Mouse (Mus musculus) kidney, embryonic 14.5 days (tissue): ENCODE results near the gene Acap1. TPM values are rescaled to one million over a fixed set of nuclear protein-coding genes. Genes with fewer than 3 reads are reported as not detected.
A peak's percentile ranks its signal among the peaks of the same experiment; 100 is the strongest.

Experiments used
- ATAC-seq: fragments of 200-750 bp; cut with Nextera tagmentation; 2 replicates; pipeline ENCODE4 v1.8.0; 2017; ENCODE audit warnings: moderate number of reproducible peaks, mild to moderate bottlenecking, moderate TSS enrichment, moderate library complexity; ENCODE audit not compliant: low FRiP score, low TSS enrichment
- H3K27ac ChIP-seq: fragments of 300-500 bp; sonication (generic); 2 replicates; pipeline ENCODE4 v1.5.1; 2014; ENCODE audit warnings: low read depth, mild to moderate bottlenecking, low read length, moderate library complexity, mixed read lengths
- H3K27me3 ChIP-seq: fragments of 300-500 bp; sonication (generic); 2 replicates; pipeline ENCODE4 v1.6.1; 2014; ENCODE audit warnings: mild to moderate bottlenecking, low read length; ENCODE audit not compliant: control insufficient read depth, insufficient read depth
- H3K36me3 ChIP-seq: fragments of 300-500 bp; sonication (generic); 2 replicates; pipeline ENCODE4 v1.6.1; 2014; ENCODE audit warnings: low read length, mixed read lengths; ENCODE audit not compliant: control insufficient read depth, insufficient read depth
- H3K4me1 ChIP-seq: fragments of 300-500 bp; sonication (generic); 2 replicates; pipeline ENCODE4 v1.6.1; 2014; ENCODE audit warnings: low read length, mixed read lengths; ENCODE audit not compliant: control insufficient read depth, insufficient read depth
- H3K4me2 ChIP-seq: fragments of 300-500 bp; sonication (generic); replicated peaks from 2 replicates; pipeline ENCODE4 v1.6.1; 2014; ENCODE audit warnings: low read depth, mild to moderate bottlenecking, low read length
- H3K4me3 ChIP-seq: fragments of 300-500 bp; sonication (generic); 2 replicates; pipeline ENCODE4 v1.5.1; 2014; ENCODE audit warnings: mild to moderate bottlenecking, low read length
- H3K9ac ChIP-seq: fragments of 300-500 bp; sonication (generic); 2 replicates; pipeline ENCODE4 v1.6.1; 2014; ENCODE audit warnings: low read depth, mild to moderate bottlenecking, low read length, moderate library complexity
- H3K9me3 ChIP-seq: fragments of 300-500 bp; sonication (generic); 2 replicates; pipeline ENCODE4 v1.6.1; 2016; ENCODE audit warnings: low read length; ENCODE audit not compliant: control insufficient read depth
- WGBS: fragments of 180-500 bp; shearing (Covaris S2); extraction: QIAGEN DNeasy Blood & Tissue Kit; methylation state at CpG from one replicate; pipeline ENCODE4 v1.1.7; 2014; 5-methylcytosine and 5-hydroxymethylcytosine counted together
- polyA plus RNA-seq: library from polyadenylated mRNA; unstranded; fragments of >200 nt; fragmentation: Nextera tagmentation; extraction: Ambion mirVana; gene quantifications from 2 replicates; pipeline ENCODE4 v1.2.1, GENCODE M21; 2014

The Acap1 gene
- polyA plus RNA-seq, 1 experiment from 2014 or later = 0.28 TPM

- Histone ChIP-seq H3K27me3 (no peaks in the 10 kb centered on the region), H3K36me3 (no peaks in the 10 kb centered on the region), H3K4me3 (no peak overlapping the region), H3K9me3 (no peaks in the 10 kb centered on the region), H3K4me1 (peaks cover 25% of the 10 kb centered on the region), H3K4me2 (no peak overlapping the region), H3K27ac (no peak overlapping the region), H3K9ac (no peak overlapping the region)
- 68% methylated on average over 4 of the region's 4 CpGs for WGBS
- no peak for ATAC-seq
Observed at GRCm38 (mm10) chr11:69883066-69883465, 12.3 kb downstream of the Acap1 start.

GRCm38 (mm10) chr11:69881787-69882670 is 13.3 kb downstream of the Acap1 start:
- Histone ChIP-seq H3K27ac (peak overlapping the region; percentile 96), H3K36me3 (no peaks in the 10 kb centered on the region), H3K27me3 (no peaks in the 10 kb centered on the region), H3K9ac (peak overlapping the region; percentile 64), H3K4me3 (peak overlapping the region; percentile 40), H3K4me2 (peak overlapping the region; percentile 81), H3K9me3 (no peaks in the 10 kb centered on the region), H3K4me1 (peaks cover 29% of the 10 kb centered on the region)
- ATAC-seq = no peak
- WGBS = 59% methylated on average over 21 of the region's 21 CpGs

- no peaks in the 10 kb centered on the region for H3K36me3 ChIP-seq
- peak within 1 kb of the TSS; percentile 64 for H3K9ac ChIP-seq
- H3K27ac ChIP-seq = peak within 1 kb of the TSS; percentile 96
- peak within 1 kb of the TSS; percentile 40 for H3K4me3 ChIP-seq
- H3K4me1 ChIP-seq = peaks cover 29% of the 10 kb centered on the region
- no peaks in the 10 kb centered on the region for H3K9me3 ChIP-seq
- ATAC-seq = peak; percentile 92
- H3K4me2 ChIP-seq = peak within 1 kb of the TSS; percentile 81
- no peaks in the 10 kb centered on the region for H3K27me3 ChIP-seq
- WGBS = under 1% methylated on average over 46 of the region's 46 CpGs
Observed at GRCm38 (mm10) chr11:69880853-69881603, 14.3 kb downstream of the Acap1 start, which contains the start of gene Kctd11. Gene Kctd11, minus strand, starts transcription at chr11:69881406.

- WGBS = 0% methylated on average over 18 of the region's 18 CpGs
- Histone ChIP-seq H3K9ac (peak overlapping the region; percentile 28), H3K4me3 (peak overlapping the region; percentile 40), H3K9me3 (no peaks in the 10 kb centered on the region), H3K4me2 (peak overlapping the region; percentile 81), H3K27ac (peak overlapping the region; percentile 96), H3K36me3 (no peaks in the 10 kb centered on the region), H3K27me3 (no peaks in the 10 kb centered on the region), H3K4me1 (peaks cover 29% of the 10 kb centered on the region)
- no peak; the same call in 1 of the 2 replicates for ATAC-seq
Observed at GRCm38 (mm10) chr11:69880506-69880852, 14.9 kb downstream of the Acap1 start.

- H3K9ac ChIP-seq = peak overlapping the region; percentile 28
- H3K27me3 ChIP-seq = no peaks in the 10 kb centered on the region
- peak overlapping the region; percentile 81 for H3K4me2 ChIP-seq
- 48% methylated on average over 15 of the region's 15 CpGs for WGBS
- H3K4me3 ChIP-seq = peak overlapping the region; percentile 40
- peaks cover 29% of the 10 kb centered on the region for H3K4me1 ChIP-seq
- no peaks in the 10 kb centered on the region for H3K36me3 ChIP-seq
- no peak overlapping the region for H3K27ac ChIP-seq
- H3K9me3 ChIP-seq = no peaks in the 10 kb centered on the region
- ATAC-seq = no peak
Observed at GRCm38 (mm10) chr11:69879711-69880110, 15.6 kb downstream of the Acap1 start.

- no peaks in the 10 kb centered on the region for H3K36me3 ChIP-seq
- no peak overlapping the region for H3K9ac ChIP-seq
- WGBS = 79% methylated on average over 6 of the region's 6 CpGs
- peak overlapping the region; percentile 81 for H3K4me2 ChIP-seq
- no peaks in the 10 kb centered on the region for H3K9me3 ChIP-seq
- no peak overlapping the region; the same call in 1 of the 2 replicates for H3K4me3 ChIP-seq
- H3K27me3 ChIP-seq = no peaks in the 10 kb centered on the region
- no peak overlapping the region for H3K27ac ChIP-seq
- ATAC-seq = no peak
- H3K4me1 ChIP-seq = peaks cover 29% of the 10 kb centered on the region
Observed at GRCm38 (mm10) chr11:69878952-69879351, 16.4 kb downstream of the Acap1 start.

GRCm38 (mm10) chr11:69878399-69878798 is 16.9 kb downstream of the Acap1 start:
- H3K4me1 ChIP-seq = peaks cover 29% of the 10 kb centered on the region
- WGBS = 85% methylated on average over 3 of the region's 3 CpGs

GRCm38 (mm10) chr11:69877878-69878277 is 17.5 kb downstream of the Acap1 start, which contains the start of gene Tmem95:
Gene Tmem95, minus strand, starts transcription at chr11:69878018.
- 89% methylated on average over 11 of the region's 11 CpGs for WGBS
- Histone ChIP-seq H3K27me3 (no peaks in the 10 kb centered on the region), H3K4me3 (no peak within 1 kb of the TSS; the same call in 1 of the 2 replicates), H3K4me1 (peaks cover 29% of the 10 kb centered on the region), H3K9me3 (no peaks in the 10 kb centered on the region), H3K27ac (no peak within 1 kb of the TSS), H3K36me3 (no peaks in the 10 kb centered on the region), H3K9ac (0 out of 2 replicates have a peak within 1 kb of the TSS, but pooled peaks have one; percentile 14), H3K4me2 (peak within 1 kb of the TSS; percentile 20; the same call in 1 of the 2 replicates)
- ATAC-seq = no peak

More at GRCm38 (mm10) chr11:69878399-69878798, 16.9 kb downstream of the Acap1 start:
- no peaks in the 10 kb centered on the region for H3K27me3 ChIP-seq
- H3K9ac ChIP-seq = no peak overlapping the region
- no peak overlapping the region for H3K27ac ChIP-seq
- ATAC-seq = no peak
- H3K4me2 ChIP-seq = no peak overlapping the region
- H3K36me3 ChIP-seq = no peaks in the 10 kb centered on the region
- no peak overlapping the region for H3K4me3 ChIP-seq
- no peaks in the 10 kb centered on the region for H3K9me3 ChIP-seq
